Mouse (Mus musculus): ENCODE data around the gene Asb6.

The Asb6 gene

DNA sequence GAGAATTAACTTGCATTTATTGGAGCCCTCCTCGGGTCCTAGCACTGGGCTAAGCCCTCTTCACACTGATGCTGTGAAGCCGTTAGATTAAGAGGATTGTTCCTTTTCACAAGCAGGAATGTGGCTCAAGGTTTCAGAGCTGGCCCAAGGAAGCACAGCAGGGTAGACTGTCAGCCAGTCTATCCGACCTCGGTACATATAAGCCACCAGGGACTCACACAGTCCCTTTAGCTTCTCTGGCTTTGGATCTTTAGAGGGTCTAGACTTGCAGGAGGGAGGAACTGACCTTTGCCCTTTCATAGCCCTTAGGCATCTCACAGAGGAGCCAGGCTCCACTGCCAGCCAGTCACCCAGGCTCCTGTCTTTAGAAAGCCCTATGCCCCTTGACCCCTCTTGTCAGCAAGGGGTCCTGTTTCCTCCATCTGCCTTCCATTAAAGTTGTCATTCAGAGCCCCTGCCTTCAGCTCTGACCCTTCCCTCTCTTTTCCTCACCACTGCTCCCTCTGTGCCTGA is at the start of gene Asb6:
Gene Asb6 (minus strand): TSS at position 51 of the 513 bp plus-strand sequence.
- DNase-seq: no peak

DNA sequence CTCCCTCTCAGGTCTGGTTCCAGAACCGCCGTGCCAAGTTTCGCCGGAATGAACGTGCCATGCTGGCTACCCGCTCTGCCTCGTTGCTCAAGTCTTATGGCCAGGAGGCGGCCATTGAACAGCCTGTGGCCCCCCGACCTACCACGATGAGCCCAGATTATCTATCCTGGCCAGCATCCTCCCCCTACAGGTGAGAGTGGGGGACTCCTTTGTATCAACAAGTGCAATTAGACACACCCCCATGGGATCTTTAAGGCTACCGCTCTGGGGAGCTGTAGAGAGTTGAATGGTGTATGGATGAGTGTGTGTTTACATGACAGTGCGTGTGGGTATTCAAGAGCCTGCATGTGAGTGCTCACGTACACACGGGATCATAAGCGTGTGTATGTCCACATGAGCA is 49.3 kb upstream of the Asb6 start:
- DNase-seq: no peak

DNA sequence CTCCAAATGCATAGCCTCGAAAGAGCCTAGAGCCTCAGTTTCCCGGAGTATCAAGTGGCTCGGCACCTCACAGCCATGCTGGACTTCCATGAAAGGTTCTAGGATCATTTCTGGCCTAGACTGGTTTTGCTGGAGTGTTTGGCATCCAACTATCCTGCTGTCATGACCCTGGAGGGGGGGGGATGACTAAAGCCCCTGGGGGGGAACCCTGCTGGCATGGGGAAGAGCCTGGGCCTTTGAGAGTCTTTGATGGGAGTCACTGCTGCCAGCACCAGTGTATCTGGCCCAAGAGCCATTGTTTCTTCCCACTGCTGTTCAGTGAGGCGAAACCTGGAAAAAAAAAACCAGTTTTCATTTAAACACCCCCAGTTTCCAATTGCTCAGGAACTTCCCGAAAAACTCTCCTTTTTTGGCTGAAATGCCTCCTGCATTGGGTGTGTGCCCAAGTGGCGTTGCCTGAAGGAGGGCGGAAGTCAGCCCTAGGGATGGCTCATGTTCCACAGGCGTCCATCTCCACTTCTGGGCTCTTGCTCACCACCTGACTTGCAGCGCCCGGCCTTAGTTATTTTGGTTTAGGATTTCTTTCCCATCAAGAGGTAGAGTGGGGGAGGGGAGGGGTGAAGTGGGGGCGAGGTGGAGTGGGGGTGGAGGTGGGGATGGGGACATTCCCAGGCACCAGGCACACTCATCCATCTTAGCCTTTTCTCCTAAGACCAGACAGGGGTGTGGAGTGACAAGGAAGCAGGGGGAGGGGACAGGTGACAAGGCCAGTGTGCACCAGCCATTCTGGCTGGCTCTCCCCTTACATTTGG is 45.7 kb upstream of the Asb6 start:
- DNase-seq: no peak

GRCm38 (mm10) chr2:30875096-30875495 is 45.0 kb upstream of the Asb6 start:
- DNase-seq: no peak

DNA sequence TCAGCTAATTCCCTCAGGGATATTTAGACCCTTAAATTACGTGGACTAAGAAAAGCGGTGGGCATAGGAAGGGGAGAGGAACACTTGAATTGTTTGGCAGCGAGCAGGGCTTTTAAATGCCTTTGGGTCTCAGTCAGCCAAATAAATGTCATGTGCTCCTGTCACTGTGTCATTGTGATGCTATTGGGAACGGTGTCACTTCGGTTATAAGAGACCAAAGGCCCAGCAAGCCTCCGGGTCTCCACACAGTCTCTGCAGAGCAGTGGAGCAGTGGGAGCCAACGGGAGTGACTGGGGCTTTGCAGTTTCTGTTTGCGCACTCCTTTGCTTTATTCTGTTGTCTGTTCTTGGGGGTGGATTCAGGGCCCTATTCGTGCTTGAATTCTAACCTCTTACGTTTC is 44.3 kb upstream of the Asb6 start:
- no peak for DNase-seq

GRCm38 (mm10) chr2:30872669-30873068 is 42.5 kb upstream of the Asb6 start:
- no peak for DNase-seq

GRCm38 (mm10) chr2:30870863-30871262 is 40.7 kb upstream of the Asb6 start:
- DNase-seq: peak; percentile 31

GRCm38 (mm10) chr2:30865426-30865825 is 35.3 kb upstream of the Asb6 start:
- no peak for DNase-seq

DNA sequence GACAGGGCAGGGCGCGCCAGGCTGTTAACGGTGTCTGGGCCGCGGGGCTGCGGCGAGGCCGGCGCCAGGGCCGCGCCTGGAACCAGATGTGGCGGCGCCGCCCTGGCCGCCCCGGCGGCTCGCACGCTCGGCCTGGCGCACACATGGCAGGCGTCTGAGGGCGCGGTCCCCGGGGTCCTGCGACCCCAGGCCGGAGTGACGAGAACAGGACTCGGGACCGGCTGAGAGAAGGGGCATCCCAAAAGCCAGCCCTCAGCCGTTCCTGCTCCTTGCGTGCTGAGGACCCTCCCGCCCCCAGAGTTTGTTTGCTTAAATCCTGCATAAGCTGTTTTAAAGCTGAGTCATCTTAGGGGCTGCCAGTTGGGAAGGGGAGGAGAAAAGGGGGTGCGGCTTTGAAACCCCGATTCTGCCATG is 34.8 kb upstream of the Asb6 start:
- no peak for DNase-seq

DNA sequence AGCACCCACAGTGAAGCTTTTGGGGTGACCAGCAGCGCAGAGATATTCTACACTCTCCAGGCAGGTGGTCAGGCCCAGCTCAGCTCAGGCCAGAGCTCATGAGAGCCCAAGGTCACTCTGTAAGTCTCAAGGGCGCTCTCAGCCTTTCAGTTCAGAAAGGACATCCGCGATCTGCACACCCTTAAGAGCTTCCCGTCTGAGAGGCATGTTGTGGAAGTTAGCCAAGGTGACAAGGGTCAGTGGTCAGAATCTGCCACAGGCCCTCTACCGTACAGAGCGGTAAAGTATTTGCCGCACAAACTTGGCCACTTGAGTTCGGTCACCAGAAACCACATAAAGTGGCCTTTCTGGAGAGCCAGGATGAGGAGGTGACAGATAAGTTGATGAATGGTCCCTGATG is 33.4 kb upstream of the Asb6 start:
- no peak for DNase-seq

DNA sequence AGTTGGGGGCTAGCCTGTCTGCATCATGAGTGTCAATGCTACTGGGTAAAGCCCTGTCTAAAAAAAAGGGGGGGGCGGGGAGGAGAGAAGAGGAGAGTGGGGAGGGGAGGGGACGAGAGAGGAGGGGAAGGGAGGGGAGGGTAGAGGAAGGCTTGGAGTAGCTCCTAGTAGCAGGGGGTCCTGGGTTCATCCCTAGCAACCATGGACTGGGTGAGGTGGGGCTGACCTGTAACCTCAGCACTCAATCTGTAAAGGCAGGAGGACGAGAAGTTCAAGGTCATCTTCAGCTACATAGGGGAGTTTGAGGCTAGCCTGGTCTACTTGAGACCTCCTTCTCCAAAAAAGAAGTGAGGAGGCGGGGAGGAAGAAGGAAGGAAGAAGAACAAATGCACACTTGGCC is 31.9 kb upstream of the Asb6 start:
- no peak for DNase-seq

GRCm38 (mm10) chr2:30859782-30860181 is 29.6 kb upstream of the Asb6 start:
- no peak for DNase-seq

- no peak for DNase-seq
These were observed 26.9 kb upstream of the Asb6 start for GRCm38 (mm10) chr2:30857076-30857475.

- DNase-seq: no peak
These were observed 22.7 kb upstream of the Asb6 start for GRCm38 (mm10) chr2:30852771-30853313.

GRCm38 (mm10) chr2:30850581-30850980 is 20.4 kb upstream of the Asb6 start:
- DNase-seq: no peak

DNA sequence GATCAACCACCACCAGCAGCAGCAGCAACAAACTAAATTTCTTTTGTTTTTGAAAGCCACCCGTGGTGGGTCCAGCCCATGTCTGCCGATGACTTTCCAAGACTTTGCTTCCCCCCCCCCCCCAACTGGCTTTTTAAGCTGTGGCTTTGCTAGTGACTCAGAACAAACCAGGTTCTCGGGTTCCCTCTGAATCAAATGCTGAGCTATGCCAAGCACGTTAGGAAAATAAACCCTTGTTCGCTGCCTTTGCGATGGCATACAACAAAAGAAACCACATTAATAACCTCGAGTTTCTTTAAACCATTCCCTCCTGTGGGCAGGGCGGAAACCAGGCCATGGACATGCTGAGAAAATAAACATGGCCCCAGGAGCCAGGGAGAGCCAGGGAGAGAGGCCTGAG is 18.1 kb upstream of the Asb6 start:
- DNase-seq: no peak

DNA sequence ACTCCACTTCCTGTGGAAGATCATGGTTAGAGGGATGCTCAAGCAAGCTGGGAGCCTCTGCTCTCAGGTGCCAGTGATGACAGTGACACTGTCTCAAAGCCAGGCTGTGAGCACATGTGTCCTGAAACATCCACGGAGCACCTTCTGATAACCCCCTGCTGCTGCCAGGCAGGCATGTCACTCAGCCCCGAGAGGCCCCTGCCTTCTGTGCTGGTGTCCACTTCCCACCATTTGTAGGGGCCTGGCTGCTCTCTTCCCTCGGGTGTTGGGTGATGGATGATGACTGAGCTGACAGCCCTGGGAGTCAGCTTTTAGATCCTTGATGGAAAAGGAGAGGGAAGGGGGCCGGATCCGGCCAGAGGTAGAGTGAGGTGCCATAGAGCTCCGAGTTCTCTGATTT is 16.6 kb upstream of the Asb6 start:
- no peak for DNase-seq

DNA sequence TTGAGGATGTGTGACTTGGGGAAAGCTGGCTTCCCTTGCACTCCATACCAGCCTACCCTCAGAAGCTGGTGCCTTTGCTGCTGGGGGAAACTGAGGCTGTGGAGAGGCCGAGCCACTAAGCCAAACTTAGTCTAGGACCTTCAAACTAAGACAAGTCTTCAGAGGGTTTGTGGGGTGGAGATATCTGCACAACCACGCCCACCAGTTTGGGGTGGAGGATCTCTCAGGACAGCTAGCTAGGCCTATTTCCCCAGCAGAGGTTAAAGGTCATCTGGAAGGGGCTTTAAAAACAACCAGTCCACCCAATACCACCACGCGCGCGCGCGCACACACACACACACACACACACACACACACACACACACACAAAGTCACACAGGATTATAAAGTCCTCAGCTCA is 16.1 kb upstream of the Asb6 start:
- DNase-seq: no peak

GRCm38 (mm10) chr2:30845152-30846070 is 15.3 kb upstream of the Asb6 start:
- no peak for DNase-seq

GRCm38 (mm10) chr2:30842615-30843014 is 12.5 kb upstream of the Asb6 start:
- DNase-seq: no peak

- no peak for DNase-seq
These were observed 6.3 kb upstream of the Asb6 start for GRCm38 (mm10) chr2:30836238-30836990.

DNA sequence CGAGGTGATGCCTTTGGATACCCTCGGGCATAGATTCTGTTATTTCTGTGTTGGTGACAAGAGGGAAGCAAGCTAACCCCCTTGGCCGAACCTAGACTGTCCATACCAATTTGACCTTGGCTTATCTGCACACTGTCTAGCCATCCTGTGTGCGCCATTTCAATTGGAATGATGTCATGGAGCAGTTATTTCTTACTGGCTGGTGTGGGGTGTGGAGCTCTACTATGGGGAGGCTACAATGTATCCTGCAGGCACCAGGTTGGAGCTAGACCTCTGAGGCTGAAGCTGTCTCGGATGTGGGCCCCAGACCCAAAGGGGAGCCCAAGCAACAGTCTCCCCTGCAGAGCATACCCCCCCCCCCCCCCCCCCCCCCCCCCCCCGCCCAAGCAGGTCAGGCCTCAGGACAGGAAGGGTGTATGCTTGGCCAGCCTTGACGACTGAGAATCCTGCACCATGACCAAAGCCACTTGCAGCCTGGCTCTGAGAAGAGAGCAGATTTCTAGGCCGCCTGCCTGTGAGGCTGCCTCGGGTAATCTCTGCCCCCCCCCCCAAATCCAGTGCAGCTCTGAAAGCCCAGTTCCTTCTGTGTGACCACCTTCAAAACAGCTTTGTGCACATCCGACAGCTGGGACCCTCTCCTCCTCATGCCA is 4.4 kb upstream of the Asb6 start, which contains the start of gene Prrx2:
Gene Prrx2 (plus strand): TSS at position 600 of the 650 bp plus-strand sequence.
- DNase-seq: no peak
